Mouse (Mus musculus) stomach, embryonic 14.5 days (tissue): ENCODE data around the gene Ubqln1. TPM values are rescaled to one million over a fixed set of nuclear protein-coding genes. Genes with fewer than 3 reads are reported as not detected.

ENCODE experiments used
- ATAC-seq: fragments of 200-750 bp; cut with Nextera tagmentation; 2 replicates; pipeline ENCODE4 v1.8.0; 2017; ENCODE audit warnings: low read depth, moderate TSS enrichment; ENCODE audit not compliant: insufficient number of reproducible peaks, insufficient read depth, low FRiP score
- H3K27ac ChIP-seq: fragments of 300-500 bp; sonication (generic); 2 replicates; pipeline ENCODE4 v1.5.1; 2014; ENCODE audit warnings: mild to moderate bottlenecking, low read length, moderate library complexity, mixed read lengths
- H3K27me3 ChIP-seq: fragments of 300-500 bp; sonication (generic); 2 replicates; pipeline ENCODE4 v1.6.1; 2014; ENCODE audit warnings: low read length, control low read depth, mixed read lengths; ENCODE audit not compliant: control insufficient read depth, insufficient read depth
- H3K36me3 ChIP-seq: fragments of 300-500 bp; sonication (generic); 2 replicates; pipeline ENCODE4 v1.6.1; 2014; ENCODE audit warnings: mild to moderate bottlenecking, control low read depth, low read length, moderate library complexity, mixed read lengths; ENCODE audit not compliant: control insufficient read depth, insufficient read depth
- H3K4me1 ChIP-seq: fragments of 300-500 bp; sonication (generic); 2 replicates; pipeline ENCODE4 v1.6.1; 2014; ENCODE audit warnings: low read length, control low read depth, mixed read lengths; ENCODE audit not compliant: control insufficient read depth, insufficient read depth
- H3K4me2 ChIP-seq: fragments of 300-500 bp; sonication (generic); replicated peaks from 2 replicates; pipeline ENCODE4 v1.6.1; 2014; ENCODE audit warnings: low read depth, low read length, control low read depth
- H3K4me3 ChIP-seq: fragments of 300-500 bp; sonication (generic); 2 replicates; pipeline ENCODE4 v1.5.1; 2014; ENCODE audit warnings: low read depth, low read length, control low read depth
- H3K9ac ChIP-seq: fragments of 300-500 bp; sonication (generic); replicated peaks from 2 replicates; pipeline ENCODE4 v1.6.1; 2014; ENCODE audit warnings: low read depth, mild to moderate bottlenecking, control low read depth, low read length, moderate library complexity, mixed read lengths
- H3K9me3 ChIP-seq: fragments of 300-500 bp; sonication (generic); 2 replicates; pipeline ENCODE4 v1.6.1; 2016; ENCODE audit warnings: low read depth, low read length, control low read depth; ENCODE audit not compliant: control insufficient read depth
- WGBS: fragments of 180-500 bp; shearing (Covaris S2); extraction: QIAGEN DNeasy Blood & Tissue Kit; methylation state at CpG from one replicate; pipeline ENCODE4 v1.1.7; 2014; 5-methylcytosine and 5-hydroxymethylcytosine counted together
- polyA plus RNA-seq: library from polyadenylated mRNA; unstranded; fragments of >200 nt; fragmentation: Nextera tagmentation; extraction: Ambion mirVana; gene quantifications from 2 replicates; pipeline ENCODE4 v1.2.1, GENCODE M21; 2014

Gene Ubqln1
- polyA plus RNA-seq, 1 experiment from 2014 or later = 76.2 TPM

- Histone ChIP-seq H3K27me3 (no peaks in the 10 kb centered on the region), H3K4me2 (peak within 1 kb of the TSS; percentile 78), H3K9me3 (0 out of 2 replicates have a peak, but pooled peaks cover 3% of the 10 kb centered on the region), H3K36me3 (0 out of 2 replicates have a peak, but pooled peaks cover 8% of the 10 kb centered on the region), H3K9ac (peak within 1 kb of the TSS; percentile 52), H3K4me1 (peaks cover 5% of the 10 kb centered on the region; the same call in 1 of the 2 replicates), H3K4me3 (peak within 1 kb of the TSS; percentile 62), H3K27ac (peak within 1 kb of the TSS; percentile 39; the same call in 1 of the 2 replicates)
- WGBS = under 1% methylated on average over 30 of the region's 30 CpGs
- peak; percentile 88 for ATAC-seq
These were observed 57.9 kb downstream of the Ubqln1 start, which contains the start of gene Idnk for GRCm38 (mm10) chr13:58157447-58158098. TSS of gene Idnk (plus strand) at chr13:58157649.

GRCm38 (mm10) chr13:58157036-58157435 lies 58.4 kb downstream of the Ubqln1 start:
- Histone ChIP-seq H3K4me2 (peak overlapping the region; percentile 78), H3K9me3 (0 out of 2 replicates have a peak, but pooled peaks cover 3% of the 10 kb centered on the region), H3K27me3 (no peaks in the 10 kb centered on the region), H3K36me3 (0 out of 2 replicates have a peak, but pooled peaks cover 8% of the 10 kb centered on the region), H3K4me3 (peak overlapping the region; percentile 62), H3K27ac (no peak overlapping the region), H3K9ac (peak overlapping the region; percentile 52), H3K4me1 (peaks cover 5% of the 10 kb centered on the region; the same call in 1 of the 2 replicates)
- 21% methylated on average over 8 of the region's 8 CpGs for WGBS
- ATAC-seq = no peak

- WGBS = 83% methylated on average over 2 of the region's 2 CpGs
- H3K9ac ChIP-seq = no peak overlapping the region
- no peaks in the 10 kb centered on the region for H3K27me3 ChIP-seq
- H3K4me1 ChIP-seq = peaks cover 5% of the 10 kb centered on the region; the same call in 1 of the 2 replicates
- H3K27ac ChIP-seq = no peak overlapping the region
- H3K4me2 ChIP-seq = no peak overlapping the region
- no peak overlapping the region for H3K4me3 ChIP-seq
- H3K36me3 ChIP-seq = 0 out of 2 replicates have a peak, but pooled peaks cover 8% of the 10 kb centered on the region
- ATAC-seq = no peak
- H3K9me3 ChIP-seq = 0 out of 2 replicates have a peak, but pooled peaks cover 3% of the 10 kb centered on the region
These were observed 59.4 kb downstream of the Ubqln1 start for GRCm38 (mm10) chr13:58156031-58156430.

- H3K4me2 ChIP-seq = no peak overlapping the region
- no peaks in the 10 kb centered on the region for H3K36me3 ChIP-seq
- ATAC-seq = no peak
- H3K4me1 ChIP-seq = no peaks in the 10 kb centered on the region
- H3K9ac ChIP-seq = no peak overlapping the region
- H3K9me3 ChIP-seq = no peaks in the 10 kb centered on the region
- no peaks in the 10 kb centered on the region for H3K27me3 ChIP-seq
- WGBS = 79% methylated on average over 11 of the region's 11 CpGs
- H3K27ac ChIP-seq = no peak overlapping the region
- H3K4me3 ChIP-seq = no peak overlapping the region
These were observed 65.0 kb downstream of the Ubqln1 start for GRCm38 (mm10) chr13:58150442-58150841.

GRCm38 (mm10) chr13:58149629-58150028 lies 65.8 kb downstream of the Ubqln1 start:
- no peaks in the 10 kb centered on the region for H3K36me3 ChIP-seq
- no peak overlapping the region for H3K9ac ChIP-seq
- WGBS = 81% methylated on average over 3 of the region's 3 CpGs
- no peak overlapping the region for H3K4me3 ChIP-seq
- no peaks in the 10 kb centered on the region for H3K4me1 ChIP-seq
- H3K27me3 ChIP-seq = no peaks in the 10 kb centered on the region
- ATAC-seq = no peak
- H3K27ac ChIP-seq = no peak overlapping the region
- H3K4me2 ChIP-seq = no peak overlapping the region
- H3K9me3 ChIP-seq = no peaks in the 10 kb centered on the region

- H3K27me3 ChIP-seq = no peaks in the 10 kb centered on the region
- H3K4me2 ChIP-seq = peak overlapping the region; percentile 63
- no peaks in the 10 kb centered on the region for H3K4me1 ChIP-seq
- 42% methylated on average over 5 of the region's 5 CpGs for WGBS
- ATAC-seq = no peak
- no peak overlapping the region for H3K9ac ChIP-seq
- H3K27ac ChIP-seq = no peak overlapping the region
- no peaks in the 10 kb centered on the region for H3K9me3 ChIP-seq
- no peaks in the 10 kb centered on the region for H3K36me3 ChIP-seq
- 0 out of 2 replicates have a peak overlapping the region, but pooled peaks have one; percentile 25 for H3K4me3 ChIP-seq
These were observed 66.4 kb downstream of the Ubqln1 start for GRCm38 (mm10) chr13:58149033-58149558.

- H3K36me3 ChIP-seq = no peaks in the 10 kb centered on the region
- H3K27ac ChIP-seq = no peak overlapping the region
- no peaks in the 10 kb centered on the region for H3K4me1 ChIP-seq
- no peaks in the 10 kb centered on the region for H3K27me3 ChIP-seq
- ATAC-seq = 0 out of 2 replicates have a peak, but pooled peaks have one; percentile 46
- H3K4me2 ChIP-seq = peak overlapping the region; percentile 63
- peak overlapping the region; percentile 25 for H3K4me3 ChIP-seq
- no peaks in the 10 kb centered on the region for H3K9me3 ChIP-seq
- H3K9ac ChIP-seq = no peak overlapping the region
- under 1% methylated on average over 17 of the region's 17 CpGs for WGBS
These were observed 67.1 kb downstream of the Ubqln1 start for GRCm38 (mm10) chr13:58148256-58148831.

- no peak overlapping the region for H3K9ac ChIP-seq
- H3K27me3 ChIP-seq = no peaks in the 10 kb centered on the region
- no peak overlapping the region for H3K27ac ChIP-seq
- no peaks in the 10 kb centered on the region for H3K9me3 ChIP-seq
- WGBS = 72% methylated on average over 1 of the region's 1 CpGs
- no peak overlapping the region for H3K4me2 ChIP-seq
- ATAC-seq = no peak
- no peak overlapping the region for H3K4me3 ChIP-seq
- H3K36me3 ChIP-seq = no peaks in the 10 kb centered on the region
- H3K4me1 ChIP-seq = no peaks in the 10 kb centered on the region
These were observed 67.7 kb downstream of the Ubqln1 start for GRCm38 (mm10) chr13:58147760-58148159.
